Mouse (Mus musculus) embryonic facial prominence, embryonic 11.5 days (tissue): Measurements from ENCODE around the gene Smad6. TPM values are rescaled to one million over a fixed set of nuclear protein-coding genes. Genes with fewer than 3 reads are reported as not detected.

Experiments
- ATAC-seq: fragments of 200-750 bp; cut with Nextera tagmentation; replicated peaks from 2 replicates; pipeline ENCODE4 v1.8.0; 2017; ENCODE audit warnings: low read depth; ENCODE audit not compliant: insufficient number of reproducible peaks, low FRiP score, low TSS enrichment
- DNase-seq: peaks from one replicate; pipeline ENCODE4 v3.0.0-alpha.2; 2015; ENCODE audit warnings: low spot score
- H3K27ac ChIP-seq: fragments of 300-500 bp; sonication (generic); replicated peaks from 2 replicates; pipeline ENCODE4 v1.5.1; 2014; ENCODE audit warnings: mild to moderate bottlenecking, low read depth, low read length, control low read depth
- H3K27me3 ChIP-seq: fragments of 300-500 bp; sonication (generic); 2 replicates; pipeline ENCODE4 v1.6.1; 2014; ENCODE audit warnings: mild to moderate bottlenecking, low read length, moderate library complexity, mixed read lengths; ENCODE audit not compliant: control insufficient read depth, insufficient read depth
- H3K36me3 ChIP-seq: fragments of 300-500 bp; sonication (generic); replicated peaks from 2 replicates; pipeline ENCODE4 v1.6.1; 2014; ENCODE audit warnings: low read depth, mild to moderate bottlenecking, low read length, moderate library complexity, mixed read lengths; ENCODE audit not compliant: control insufficient read depth, insufficient read depth
- H3K4me1 ChIP-seq: fragments of 300-500 bp; sonication (generic); 2 replicates; pipeline ENCODE4 v1.6.1; 2014; ENCODE audit warnings: low read length, mixed read lengths; ENCODE audit not compliant: control insufficient read depth, insufficient read depth
- H3K4me2 ChIP-seq: fragments of 300-500 bp; sonication (generic); 2 replicates; pipeline ENCODE4 v1.6.1; 2014; ENCODE audit warnings: low read depth, mild to moderate bottlenecking, control low read depth, low read length, moderate library complexity
- H3K4me3 ChIP-seq: fragments of 300-500 bp; sonication (generic); 2 replicates; pipeline ENCODE4 v1.5.1; 2014; ENCODE audit warnings: low read depth, low read length, control low read depth
- H3K9ac ChIP-seq: fragments of 300-500 bp; sonication (generic); replicated peaks from 2 replicates; pipeline ENCODE4 v1.6.1; 2014; ENCODE audit warnings: mild to moderate bottlenecking, control low read depth, low read length
- H3K9me3 ChIP-seq: fragments of 300-500 bp; sonication (generic); replicated peaks from 2 replicates; pipeline ENCODE4 v1.6.1; 2016; ENCODE audit warnings: mild to moderate bottlenecking, low read length, inconsistent platforms, mixed read lengths; ENCODE audit not compliant: control insufficient read depth
- WGBS: fragments of 180-500 bp; shearing (Covaris S2); extraction: QIAGEN DNeasy Blood & Tissue Kit; methylation state at CpG from one replicate; pipeline ENCODE4 v1.1.7; 2014; 5-methylcytosine and 5-hydroxymethylcytosine counted together
- polyA plus RNA-seq: library from polyadenylated mRNA; unstranded; fragments of >200 nt; fragmentation: Nextera tagmentation; extraction: Ambion mirVana; gene quantifications from 2 replicates; pipeline ENCODE4 v1.2.1, GENCODE M21; 2014

The Smad6 gene
- polyA plus RNA-seq, 1 experiment from 2014 or later: 9.3 TPM

- WGBS: 77% methylated on average over 9 of the region's 9 CpGs
Observed at GRCm38 (mm10) chr9:63923190-63923717, 98.6 kb downstream of the Smad6 start.

DNA sequence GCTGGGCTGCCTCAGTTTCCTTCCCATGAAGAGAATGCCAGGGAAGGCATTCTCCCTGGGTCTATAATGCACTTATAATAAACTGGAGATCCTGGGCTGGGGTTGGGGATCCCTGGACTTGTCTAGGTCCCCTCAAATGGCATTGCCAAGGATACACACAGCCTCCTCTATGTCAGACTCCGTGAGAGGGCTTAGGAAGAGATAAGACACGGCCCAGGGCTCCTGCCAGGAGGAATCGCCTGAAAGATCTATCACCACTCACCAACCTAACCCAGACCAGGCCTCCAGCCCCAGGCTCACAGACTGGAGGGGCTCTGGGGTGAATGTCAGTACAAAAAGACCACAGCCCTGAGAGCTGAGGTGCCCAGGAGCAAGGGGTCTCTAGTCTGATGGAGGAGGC, 102.2 kb downstream of the Smad6 start:
- DNase-seq (no peak), ATAC-seq (no peak)
- Histone ChIP-seq H3K9ac (no peak overlapping the region), H3K4me2 (no peak overlapping the region), H3K4me3 (no peak overlapping the region), H3K27me3 (no peaks in the 10 kb centered on the region), H3K36me3 (no peaks in the 10 kb centered on the region), H3K9me3 (no peaks in the 10 kb centered on the region), H3K27ac (no peak overlapping the region), H3K4me1 (no peaks in the 10 kb centered on the region)
- WGBS: 77% methylated on average over 3 of the region's 3 CpGs

More at GRCm38 (mm10) chr9:63923190-63923717, 98.6 kb downstream of the Smad6 start:
- H3K27me3 ChIP-seq: no peaks in the 10 kb centered on the region
- no peaks in the 10 kb centered on the region for H3K4me1 ChIP-seq
- H3K9ac ChIP-seq: no peak overlapping the region
- ATAC-seq (no peak), DNase-seq (no peak)
- no peaks in the 10 kb centered on the region for H3K9me3 ChIP-seq
- no peak overlapping the region for H3K4me3 ChIP-seq
- H3K4me2 ChIP-seq: no peak overlapping the region
- no peaks in the 10 kb centered on the region for H3K36me3 ChIP-seq
- no peak overlapping the region for H3K27ac ChIP-seq

GRCm38 (mm10) chr9:63919001-63919555, 102.8 kb downstream of the Smad6 start:
- DNase-seq (no peak), ATAC-seq (0 out of 2 replicates have a peak, but pooled peaks have one; percentile 41)
- Histone ChIP-seq H3K9ac (no peak overlapping the region), H3K4me3 (no peak overlapping the region), H3K27ac (no peak overlapping the region), H3K4me2 (no peak overlapping the region), H3K27me3 (no peaks in the 10 kb centered on the region), H3K4me1 (no peaks in the 10 kb centered on the region), H3K9me3 (no peaks in the 10 kb centered on the region), H3K36me3 (no peaks in the 10 kb centered on the region)
- 72% methylated on average over 18 of the region's 18 CpGs for WGBS

DNA sequence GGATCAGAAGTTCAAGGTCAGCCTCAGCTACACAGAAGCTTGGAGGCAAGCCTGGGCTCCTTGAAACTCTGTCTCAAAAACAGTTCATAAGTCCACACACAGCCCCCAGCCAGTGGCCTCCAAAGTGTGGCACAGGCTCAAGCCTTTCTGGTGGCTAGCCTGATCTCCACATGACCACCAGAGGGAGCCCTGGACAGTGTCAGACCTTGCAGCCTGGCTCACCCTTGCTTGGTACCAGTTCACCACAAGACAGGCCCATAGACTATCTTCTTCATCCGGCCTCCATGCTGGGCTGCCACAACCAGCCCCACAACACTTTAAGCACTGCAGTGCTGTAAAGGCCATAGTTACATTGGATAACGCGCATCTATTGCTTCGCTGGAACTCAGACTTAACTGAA, 103.6 kb downstream of the Smad6 start:
- 74% methylated on average over 4 of the region's 4 CpGs for WGBS
- Histone ChIP-seq H3K4me1 (no peaks in the 10 kb centered on the region), H3K27me3 (no peaks in the 10 kb centered on the region), H3K4me2 (no peak overlapping the region), H3K9ac (no peak overlapping the region), H3K4me3 (no peak overlapping the region), H3K27ac (no peak overlapping the region), H3K9me3 (no peaks in the 10 kb centered on the region), H3K36me3 (no peaks in the 10 kb centered on the region)
- DNase-seq: peak; percentile 88
- peak; percentile 58; the same call in 1 of the 2 replicates for ATAC-seq

GRCm38 (mm10) chr9:63916441-63916840, 105.4 kb downstream of the Smad6 start:
- no peak for ATAC-seq
- Histone ChIP-seq H3K4me1 (no peaks in the 10 kb centered on the region), H3K4me3 (no peak overlapping the region), H3K9ac (no peak overlapping the region), H3K4me2 (no peak overlapping the region), H3K36me3 (no peaks in the 10 kb centered on the region), H3K27me3 (no peaks in the 10 kb centered on the region), H3K9me3 (no peaks in the 10 kb centered on the region), H3K27ac (no peak overlapping the region)
- DNase-seq: no peak
- 71% methylated on average over 6 of the region's 6 CpGs for WGBS

DNA sequence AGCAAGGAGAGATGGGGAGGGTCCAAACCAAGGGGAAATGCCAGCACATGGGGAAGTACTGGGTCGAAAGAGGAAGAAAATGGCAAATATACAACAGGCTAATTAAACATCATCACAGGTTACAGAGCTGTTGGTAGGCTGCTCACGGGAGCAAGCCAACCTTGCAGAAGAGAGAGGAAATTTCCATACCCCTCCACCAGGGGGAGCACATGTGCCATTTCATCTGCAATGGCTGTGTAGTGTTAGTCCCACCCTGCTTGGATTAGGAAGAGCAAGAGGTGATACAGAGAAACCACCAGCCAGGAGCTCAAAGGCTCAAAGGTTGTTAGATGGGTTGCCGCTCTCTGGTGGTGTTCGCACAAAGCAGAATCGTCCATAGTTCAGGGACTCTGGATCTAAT, 105.9 kb downstream of the Smad6 start:
- H3K36me3 ChIP-seq: no peaks in the 10 kb centered on the region
- no peak overlapping the region for H3K4me2 ChIP-seq
- DNase-seq: peak; percentile 62
- no peak overlapping the region for H3K27ac ChIP-seq
- no peaks in the 10 kb centered on the region for H3K9me3 ChIP-seq
- no peaks in the 10 kb centered on the region for H3K4me1 ChIP-seq
- 73% methylated on average over 5 of the region's 5 CpGs for WGBS
- no peak for ATAC-seq
- H3K4me3 ChIP-seq: no peak overlapping the region
- no peaks in the 10 kb centered on the region for H3K27me3 ChIP-seq
- no peak overlapping the region for H3K9ac ChIP-seq

DNA sequence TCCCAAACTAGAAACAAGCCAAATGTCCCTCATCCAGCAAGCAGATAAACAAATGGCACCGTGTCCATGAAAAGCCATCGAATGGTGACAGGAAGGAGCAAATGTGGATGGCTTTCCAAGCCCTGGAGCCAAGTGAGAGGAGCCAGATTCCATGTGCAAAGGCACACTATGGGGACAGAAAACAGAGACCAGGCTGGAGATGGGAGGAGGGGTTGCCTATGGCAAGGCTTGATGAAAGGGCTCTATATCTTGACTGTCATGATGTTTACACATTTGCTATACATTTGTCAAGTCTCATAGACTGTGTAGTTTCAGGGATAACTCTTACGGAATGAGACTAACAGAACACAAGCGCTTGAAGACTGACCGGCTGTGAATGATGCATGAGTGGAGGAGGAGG, 106.9 kb downstream of the Smad6 start:
- Histone ChIP-seq H3K4me2 (no peak overlapping the region), H3K9me3 (no peaks in the 10 kb centered on the region), H3K27me3 (no peaks in the 10 kb centered on the region), H3K4me3 (no peak overlapping the region), H3K36me3 (no peaks in the 10 kb centered on the region), H3K4me1 (no peaks in the 10 kb centered on the region), H3K27ac (no peak overlapping the region), H3K9ac (no peak overlapping the region)
- 67% methylated on average over 5 of the region's 5 CpGs for WGBS
- ATAC-seq (no peak), DNase-seq (peak; percentile 29)

DNA sequence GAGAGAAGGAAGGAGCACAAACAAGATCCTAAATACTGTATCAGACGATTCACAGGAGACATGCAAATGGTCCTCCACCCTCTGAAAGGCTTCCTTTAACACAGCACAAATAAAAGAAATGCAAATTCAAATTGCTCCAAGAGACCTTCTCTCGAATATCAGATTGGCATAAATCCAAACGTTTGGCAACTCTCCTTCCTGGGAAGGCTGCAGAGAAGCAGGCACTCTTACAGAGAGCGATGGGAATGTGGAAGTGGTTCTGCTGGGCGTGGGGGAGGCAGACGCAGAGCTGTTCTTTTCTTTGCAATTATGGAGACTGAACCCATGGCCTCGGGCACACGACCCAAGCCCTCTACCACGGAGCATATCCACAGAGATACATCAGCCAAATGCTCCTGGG, 109.8 kb downstream of the Smad6 start:
- Histone ChIP-seq H3K36me3 (no peaks in the 10 kb centered on the region), H3K27ac (no peak overlapping the region), H3K4me2 (no peak overlapping the region), H3K27me3 (no peaks in the 10 kb centered on the region), H3K9ac (no peak overlapping the region), H3K9me3 (no peaks in the 10 kb centered on the region), H3K4me1 (no peaks in the 10 kb centered on the region), H3K4me3 (no peak overlapping the region)
- no peak for ATAC-seq
- DNase-seq: no peak
- 53% methylated on average over 9 of the region's 9 CpGs for WGBS
